Mouse (Mus musculus) heart, embryonic 16.5 days (tissue): Measurements from ENCODE around the gene Mt4. TPM values are rescaled to one million over a fixed set of nuclear protein-coding genes. Genes with fewer than 3 reads are reported as not detected.

Experiments
- ATAC-seq: fragments of 200-750 bp; cut with Nextera tagmentation; replicated peaks from 2 replicates; pipeline ENCODE4 v1.8.0; 2017; ENCODE audit warnings: moderate number of reproducible peaks; ENCODE audit not compliant: insufficient read depth, low FRiP score; ENCODE audit errors: extremely low read depth
- H3K27ac ChIP-seq: fragments of 300-500 bp; sonication (generic); 2 replicates; pipeline ENCODE4 v1.5.1; 2014; ENCODE audit warnings: mild to moderate bottlenecking, low read length, control low read depth, moderate library complexity
- H3K27me3 ChIP-seq: fragments of 300-500 bp; sonication (generic); 2 replicates; pipeline ENCODE4 v1.6.1; 2014; ENCODE audit warnings: low read length, mixed read lengths; ENCODE audit not compliant: control insufficient read depth, insufficient read depth
- H3K36me3 ChIP-seq: fragments of 300-500 bp; sonication (generic); 2 replicates; pipeline ENCODE4 v1.6.1; 2014; ENCODE audit not compliant: control insufficient read depth, insufficient read depth
- H3K4me1 ChIP-seq: fragments of 300-500 bp; sonication (generic); 2 replicates; pipeline ENCODE4 v1.6.1; 2014; ENCODE audit warnings: low read length, mixed read lengths; ENCODE audit not compliant: control insufficient read depth, insufficient read depth
- H3K4me2 ChIP-seq: fragments of 300-500 bp; sonication (generic); 2 replicates; pipeline ENCODE4 v1.6.1; 2014; ENCODE audit warnings: low read depth, mild to moderate bottlenecking, control low read depth, low read length
- H3K4me3 ChIP-seq: fragments of 300-500 bp; sonication (generic); 2 replicates; pipeline ENCODE4 v1.5.1; 2014; ENCODE audit warnings: mild to moderate bottlenecking, control low read depth, low read length
- H3K9ac ChIP-seq: fragments of 300-500 bp; sonication (generic); 2 replicates; pipeline ENCODE4 v1.6.1; 2014; ENCODE audit warnings: low read length, control low read depth
- H3K9me3 ChIP-seq: fragments of 300-500 bp; sonication (generic); replicated peaks from 2 replicates; pipeline ENCODE4 v1.6.1; 2016; ENCODE audit warnings: low read length; ENCODE audit not compliant: control insufficient read depth
- WGBS: fragments of 180-500 bp; shearing (Covaris S2); extraction: QIAGEN DNeasy Blood & Tissue Kit; methylation state at CpG from one replicate; pipeline ENCODE4 v1.1.7; 2014; 5-methylcytosine and 5-hydroxymethylcytosine counted together
- polyA plus RNA-seq: library from polyadenylated mRNA; unstranded; fragments of >200 nt; fragmentation: Nextera tagmentation; extraction: Ambion mirVana; gene quantifications from 2 replicates; pipeline ENCODE4 v1.2.1, GENCODE M21; 2015

Gene Mt4
- polyA plus RNA-seq, 1 experiment from 2014 or later = not detected

- Histone ChIP-seq H3K27me3 (no peaks in the 10 kb centered on the region), H3K9me3 (no peaks in the 10 kb centered on the region), H3K4me2 (no peak overlapping the region), H3K9ac (no peak overlapping the region), H3K4me1 (no peaks in the 10 kb centered on the region), H3K27ac (no peak overlapping the region), H3K36me3 (no peaks in the 10 kb centered on the region), H3K4me3 (no peak overlapping the region)
- WGBS = 64% methylated on average over 6 of the region's 6 CpGs
- no peak for ATAC-seq
Observed at GRCm38 (mm10) chr8:94109396-94109795, 27.6 kb upstream of the Mt4 start.

DNA sequence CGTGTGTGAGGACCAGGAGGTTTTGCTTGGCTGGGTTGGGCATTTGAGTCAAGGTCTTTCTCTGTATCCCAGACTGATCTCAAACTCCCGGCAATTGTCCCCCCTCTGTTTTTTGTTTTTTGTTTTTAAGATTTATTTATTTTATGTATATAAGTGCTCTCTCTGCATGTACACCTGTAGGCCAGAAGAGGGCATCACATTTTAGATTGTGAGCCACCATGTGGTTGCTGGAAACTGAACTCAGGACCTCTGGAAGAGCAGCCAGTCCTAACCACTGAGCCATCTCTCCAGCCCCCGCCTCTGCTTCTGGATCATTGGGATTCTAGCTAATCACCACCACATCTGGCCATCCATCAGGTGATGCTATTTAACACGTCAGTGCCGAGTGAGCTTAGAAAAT lies 27.2 kb upstream of the Mt4 start:
- no peaks in the 10 kb centered on the region for H3K4me1 ChIP-seq
- no peaks in the 10 kb centered on the region for H3K9me3 ChIP-seq
- H3K27ac ChIP-seq = no peak overlapping the region
- ATAC-seq = no peak
- H3K27me3 ChIP-seq = no peaks in the 10 kb centered on the region
- no peak overlapping the region for H3K9ac ChIP-seq
- H3K36me3 ChIP-seq = no peaks in the 10 kb centered on the region
- H3K4me2 ChIP-seq = no peak overlapping the region
- 79% methylated on average over 5 of the region's 5 CpGs for WGBS
- no peak overlapping the region for H3K4me3 ChIP-seq

GRCm38 (mm10) chr8:94110526-94111177 lies 26.3 kb upstream of the Mt4 start:
- H3K4me3 ChIP-seq = no peak overlapping the region
- H3K27ac ChIP-seq = no peak overlapping the region
- no peaks in the 10 kb centered on the region for H3K27me3 ChIP-seq
- H3K4me2 ChIP-seq = no peak overlapping the region
- ATAC-seq = no peak
- no peaks in the 10 kb centered on the region for H3K4me1 ChIP-seq
- WGBS = 75% methylated on average over 6 of the region's 6 CpGs
- H3K9ac ChIP-seq = no peak overlapping the region
- H3K9me3 ChIP-seq = no peaks in the 10 kb centered on the region
- H3K36me3 ChIP-seq = no peaks in the 10 kb centered on the region

DNA sequence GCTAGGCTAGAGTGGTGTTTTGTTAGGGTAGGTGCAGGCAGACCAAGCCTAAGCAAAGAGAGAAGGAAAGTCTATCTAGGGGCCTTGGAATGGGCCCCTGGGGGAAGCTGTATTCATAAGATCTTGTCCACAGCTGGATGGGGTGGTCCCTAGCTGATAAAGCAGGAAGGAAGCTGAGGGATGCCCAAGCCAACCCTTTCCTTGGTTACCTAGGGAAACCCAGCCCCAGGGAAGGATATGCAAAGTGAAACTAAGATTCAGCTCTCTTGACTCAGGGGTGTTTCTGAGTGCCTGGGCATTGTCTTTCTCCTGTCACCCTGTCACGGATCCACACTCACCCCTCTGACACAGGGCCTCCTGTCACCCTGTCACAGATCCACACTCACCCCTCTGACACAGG lies 23.6 kb upstream of the Mt4 start:
- Histone ChIP-seq H3K9me3 (no peaks in the 10 kb centered on the region), H3K4me2 (no peak overlapping the region), H3K36me3 (no peaks in the 10 kb centered on the region), H3K4me1 (no peaks in the 10 kb centered on the region), H3K4me3 (no peak overlapping the region), H3K9ac (no peak overlapping the region), H3K27me3 (no peaks in the 10 kb centered on the region), H3K27ac (no peak overlapping the region)
- no peak for ATAC-seq
- WGBS = 32% methylated on average over 1 of the region's 1 CpGs

- no peaks in the 10 kb centered on the region for H3K27me3 ChIP-seq
- no peak overlapping the region for H3K4me3 ChIP-seq
- 89% methylated on average over 2 of the region's 2 CpGs for WGBS
- ATAC-seq = no peak
- no peak overlapping the region for H3K4me2 ChIP-seq
- no peaks in the 10 kb centered on the region for H3K4me1 ChIP-seq
- no peaks in the 10 kb centered on the region for H3K36me3 ChIP-seq
- H3K9ac ChIP-seq = no peak overlapping the region
- H3K9me3 ChIP-seq = no peaks in the 10 kb centered on the region
- H3K27ac ChIP-seq = no peak overlapping the region
Observed at GRCm38 (mm10) chr8:94113972-94114371, 23.0 kb upstream of the Mt4 start.

- no peak overlapping the region for H3K4me2 ChIP-seq
- H3K4me3 ChIP-seq = no peak overlapping the region
- H3K36me3 ChIP-seq = no peaks in the 10 kb centered on the region
- no peak overlapping the region for H3K27ac ChIP-seq
- H3K27me3 ChIP-seq = no peaks in the 10 kb centered on the region
- ATAC-seq = no peak
- 17% methylated on average over 6 of the region's 6 CpGs for WGBS
- no peak overlapping the region for H3K9ac ChIP-seq
- no peaks in the 10 kb centered on the region for H3K9me3 ChIP-seq
- H3K4me1 ChIP-seq = no peaks in the 10 kb centered on the region
Observed at GRCm38 (mm10) chr8:94118776-94119430, 18.1 kb upstream of the Mt4 start.

GRCm38 (mm10) chr8:94121625-94122024 lies 15.4 kb upstream of the Mt4 start:
- H3K4me3 ChIP-seq = no peak overlapping the region
- WGBS = 79% methylated on average over 9 of the region's 9 CpGs
- no peak overlapping the region for H3K27ac ChIP-seq
- H3K27me3 ChIP-seq = no peaks in the 10 kb centered on the region
- no peak for ATAC-seq
- no peak overlapping the region for H3K9ac ChIP-seq
- H3K36me3 ChIP-seq = no peaks in the 10 kb centered on the region
- H3K4me2 ChIP-seq = no peak overlapping the region
- no peaks in the 10 kb centered on the region for H3K9me3 ChIP-seq
- no peaks in the 10 kb centered on the region for H3K4me1 ChIP-seq

- Histone ChIP-seq H3K4me1 (no peaks in the 10 kb centered on the region), H3K36me3 (no peaks in the 10 kb centered on the region), H3K9ac (no peak overlapping the region), H3K4me2 (no peak overlapping the region), H3K9me3 (no peaks in the 10 kb centered on the region), H3K4me3 (no peak overlapping the region), H3K27ac (no peak overlapping the region), H3K27me3 (no peaks in the 10 kb centered on the region)
- WGBS = 39% methylated on average over 8 of the region's 8 CpGs
- no peak for ATAC-seq
Observed at GRCm38 (mm10) chr8:94122711-94123468, 14.1 kb upstream of the Mt4 start.

DNA sequence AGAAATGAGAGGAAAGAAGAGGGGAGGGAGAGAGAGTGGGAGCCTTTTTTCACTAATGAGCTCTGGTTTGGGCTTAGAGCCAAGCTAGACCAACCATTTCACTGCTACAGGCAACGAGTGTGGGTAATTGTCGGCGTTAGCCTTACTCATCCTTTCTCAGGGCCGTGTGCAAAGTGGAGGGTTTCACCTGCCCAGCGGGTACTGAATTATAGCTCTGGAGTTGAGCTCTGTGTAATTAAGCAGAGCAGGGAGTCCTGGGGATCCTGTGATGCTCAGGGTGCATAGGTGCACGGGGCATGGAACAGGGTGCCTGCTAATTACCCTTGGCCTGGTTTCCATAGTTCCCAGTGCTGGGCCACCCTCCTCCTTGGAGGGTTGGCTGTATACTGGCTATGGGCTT lies 9.3 kb upstream of the Mt4 start:
- no peaks in the 10 kb centered on the region for H3K4me1 ChIP-seq
- H3K27ac ChIP-seq = no peak overlapping the region
- ATAC-seq = no peak
- WGBS = 73% methylated on average over 6 of the region's 6 CpGs
- H3K27me3 ChIP-seq = no peaks in the 10 kb centered on the region
- H3K4me3 ChIP-seq = no peak overlapping the region
- no peaks in the 10 kb centered on the region for H3K9me3 ChIP-seq
- H3K4me2 ChIP-seq = no peak overlapping the region
- no peak overlapping the region for H3K9ac ChIP-seq
- H3K36me3 ChIP-seq = no peaks in the 10 kb centered on the region
